Mouse (Mus musculus): ENCODE measurements around the gene Nfkb1. TPM values are rescaled to one million over a fixed set of nuclear protein-coding genes. Genes with fewer than 3 reads are reported as not detected.

Gene Nfkb1
- polyA plus RNA-seq (2015; fragmentation: Nextera tagmentation; extraction: Ambion mirVana) = 8.2 and 10.3 TPM in 2 replicates

GRCm38 (mm10) chr3:135691191-135692131, at the start of gene Nfkb1:
Gene Nfkb1 (minus strand): TSS chr3:135691547.

Other genes starting within 250 kb of the Nfkb1 start
- gene Manba, start 205.9 kb downstream of the Nfkb1 start, polyA plus RNA-seq (2015; fragmentation: Nextera tagmentation; extraction: Ambion mirVana) = 7.9 and 8.3 TPM in 2 replicates
- 12.3 and 13.4 TPM in 2 replicates for gene Slc39a8, start 133.7 kb upstream of the Nfkb1 start, polyA plus RNA-seq (2015; fragmentation: Nextera tagmentation; extraction: Ambion mirVana)